Mouse (Mus musculus): ENCODE measurements around the gene Zfand2a. TPM values are rescaled to one million over a fixed set of nuclear protein-coding genes. Genes with fewer than 3 reads are reported as not detected.

Gene Zfand2a
- polyA plus RNA-seq, 1 experiment from 2014 or later = 1.8 TPM

GRCm38 (mm10) chr5:139460384-139461067 is 23.8 kb downstream of the Zfand2a start, which contains the start of gene 3110082I17Rik:
TSS of gene 3110082I17Rik (minus strand) at chr5:139460527.
- no peaks in the 10 kb centered on the region for H3K9me3 ChIP-seq (ENCODE audit: low read length)
- H3K4me2 ChIP-seq (ENCODE audit: low read depth, low read length) = peak within 1 kb of the TSS; percentile 93
- 4% methylated on average over 40 of the region's 42 CpGs for WGBS (ENCODE audit: insufficient replicate concordance)
- ATAC-seq = peak; percentile 99
- H3K27ac ChIP-seq (ENCODE audit: low read depth) = no peak within 1 kb of the TSS
- no peaks in the 10 kb centered on the region for H3K36me3 ChIP-seq (replicated peaks; ENCODE audit: insufficient read depth, low read length)
- no peaks in the 10 kb centered on the region for H3K27me3 ChIP-seq (ENCODE audit: insufficient read depth, low read length)
- peak; percentile 97 for DNase-seq
- H3K4me3 ChIP-seq (ENCODE audit: low read depth, low read length) = peak within 1 kb of the TSS; percentile 65
- H3K9ac ChIP-seq (replicated peaks) = peak within 1 kb of the TSS; percentile 69
- H3K4me1 ChIP-seq (ENCODE audit: insufficient read depth) = peaks cover 19% of the 10 kb centered on the region
- no peak for TF ChIP-seq CTCF (IDR thresholded peaks at IDR 0.05; ENCODE audit: low read depth)
- TF ChIP-seq EP300 (IDR thresholded peaks at IDR 0.05; ENCODE audit: low read depth) = no peak

- Histone ChIP-seq H3K4me1 (ENCODE audit: insufficient read depth) (peaks cover 19% of the 10 kb centered on the region), H3K36me3 (replicated peaks; ENCODE audit: insufficient read depth, low read length) (no peaks in the 10 kb centered on the region), H3K9ac (replicated peaks) (peak overlapping the region; percentile 69), H3K4me3 (ENCODE audit: low read depth, low read length) (peak overlapping the region; percentile 65), H3K9me3 (ENCODE audit: low read length) (no peaks in the 10 kb centered on the region), H3K27ac (ENCODE audit: low read depth) (no peak overlapping the region), H3K27me3 (ENCODE audit: insufficient read depth, low read length) (no peaks in the 10 kb centered on the region), H3K4me2 (ENCODE audit: low read depth, low read length) (peak overlapping the region; percentile 93)
- WGBS (ENCODE audit: insufficient replicate concordance) = 3% methylated on average over 10 of the region's 10 CpGs
- peak; percentile 5; the same call in 1 of the 2 replicates for ATAC-seq
- TF ChIP-seq CTCF (IDR thresholded peaks at IDR 0.05; ENCODE audit: low read depth) = no peak
- TF ChIP-seq EP300 (IDR thresholded peaks at IDR 0.05; ENCODE audit: low read depth) = no peak
- DNase-seq = no peak
Measured at GRCm38 (mm10) chr5:139459938-139460337, 24.4 kb downstream of the Zfand2a start.

- Histone ChIP-seq H3K4me3 (ENCODE audit: low read depth, low read length) (no peak overlapping the region), H3K27me3 (ENCODE audit: insufficient read depth, low read length) (no peaks in the 10 kb centered on the region), H3K4me1 (ENCODE audit: insufficient read depth) (peaks cover 19% of the 10 kb centered on the region), H3K27ac (ENCODE audit: low read depth) (0 out of 2 replicates have a peak overlapping the region, but pooled peaks have one; percentile 2), H3K9me3 (ENCODE audit: low read length) (no peaks in the 10 kb centered on the region), H3K9ac (replicated peaks) (no peak overlapping the region), H3K36me3 (replicated peaks; ENCODE audit: insufficient read depth, low read length) (no peaks in the 10 kb centered on the region), H3K4me2 (ENCODE audit: low read depth, low read length) (no peak overlapping the region)
- TF ChIP-seq CTCF (IDR thresholded peaks at IDR 0.05; ENCODE audit: low read depth) (no peak), EP300 (IDR thresholded peaks at IDR 0.05; ENCODE audit: low read depth) (no peak)
- DNase-seq (no peak), ATAC-seq (no peak)
- WGBS (ENCODE audit: insufficient replicate concordance) = 62% methylated on average over 8 of the region's 8 CpGs
Measured at GRCm38 (mm10) chr5:139457241-139457640, 27.1 kb downstream of the Zfand2a start.

GRCm38 (mm10) chr5:139455166-139455565 is 29.2 kb downstream of the Zfand2a start:
- Histone ChIP-seq H3K27ac (ENCODE audit: low read depth) (no peak overlapping the region), H3K4me3 (ENCODE audit: low read depth, low read length) (no peak overlapping the region), H3K4me2 (ENCODE audit: low read depth, low read length) (no peak overlapping the region), H3K27me3 (ENCODE audit: insufficient read depth, low read length) (no peaks in the 10 kb centered on the region), H3K9me3 (ENCODE audit: low read length) (no peaks in the 10 kb centered on the region), H3K9ac (replicated peaks) (no peak overlapping the region), H3K36me3 (replicated peaks; ENCODE audit: insufficient read depth, low read length) (no peaks in the 10 kb centered on the region), H3K4me1 (ENCODE audit: insufficient read depth) (peaks cover 15% of the 10 kb centered on the region)
- TF ChIP-seq CTCF (IDR thresholded peaks at IDR 0.05; ENCODE audit: low read depth) = no peak
- no peak for TF ChIP-seq EP300 (IDR thresholded peaks at IDR 0.05; ENCODE audit: low read depth)
- 83% methylated on average over 12 of the region's 12 CpGs for WGBS (ENCODE audit: insufficient replicate concordance)
- ATAC-seq (no peak), DNase-seq (no peak)

- Histone ChIP-seq H3K27ac (ENCODE audit: low read depth) (no peak overlapping the region), H3K4me2 (ENCODE audit: low read depth, low read length) (no peak overlapping the region), H3K9ac (replicated peaks) (no peak overlapping the region), H3K27me3 (ENCODE audit: insufficient read depth, low read length) (no peaks in the 10 kb centered on the region), H3K4me1 (ENCODE audit: insufficient read depth) (peaks cover 16% of the 10 kb centered on the region), H3K4me3 (ENCODE audit: low read depth, low read length) (no peak overlapping the region), H3K9me3 (ENCODE audit: low read length) (no peaks in the 10 kb centered on the region), H3K36me3 (replicated peaks; ENCODE audit: insufficient read depth, low read length) (no peaks in the 10 kb centered on the region)
- DNase-seq (no peak), ATAC-seq (no peak)
- TF ChIP-seq CTCF (IDR thresholded peaks at IDR 0.05; ENCODE audit: low read depth) = no peak
- no peak for TF ChIP-seq EP300 (IDR thresholded peaks at IDR 0.05; ENCODE audit: low read depth)
- 82% methylated on average over 10 of the region's 10 CpGs for WGBS (ENCODE audit: insufficient replicate concordance)
Measured at GRCm38 (mm10) chr5:139453031-139453430, 31.3 kb downstream of the Zfand2a start.

GRCm38 (mm10) chr5:139449926-139450325 is 34.4 kb downstream of the Zfand2a start:
- TF ChIP-seq CTCF (IDR thresholded peaks at IDR 0.05; ENCODE audit: low read depth) (no peak), EP300 (IDR thresholded peaks at IDR 0.05; ENCODE audit: low read depth) (no peak)
- WGBS (ENCODE audit: insufficient replicate concordance) = 34% methylated on average over 4 of the region's 4 CpGs
- peaks cover 14% of the 10 kb centered on the region for H3K4me1 ChIP-seq (ENCODE audit: insufficient read depth)
- ATAC-seq (0 out of 2 replicates have a peak, but pooled peaks have one; percentile 24), DNase-seq (no peak)
- H3K27me3 ChIP-seq (ENCODE audit: insufficient read depth, low read length) = no peaks in the 10 kb centered on the region
- peak overlapping the region; percentile 80 for H3K27ac ChIP-seq (ENCODE audit: low read depth)
- H3K9me3 ChIP-seq (ENCODE audit: low read length) = no peaks in the 10 kb centered on the region
- no peak overlapping the region for H3K4me2 ChIP-seq (ENCODE audit: low read depth, low read length)
- no peak overlapping the region for H3K9ac ChIP-seq (replicated peaks)
- H3K4me3 ChIP-seq (ENCODE audit: low read depth, low read length) = no peak overlapping the region
- no peaks in the 10 kb centered on the region for H3K36me3 ChIP-seq (replicated peaks; ENCODE audit: insufficient read depth, low read length)
